In genomic region chr11:34058960-34059359, GRCm38 (mm10) we compare ENCODE assay signal across 30 mouse cellular contexts. TPM values are rescaled to one million over a fixed set of nuclear protein-coding genes. Genes with fewer than 3 reads are reported as not detected.
A peak's percentile ranks its signal among the peaks of the same experiment; 100 is the strongest.
DNase-seq lines count a peak whose midpoint lies in the region; ATAC-seq and TF ChIP-seq lines count a peak whose summit lies in the region.
"Had no signal": no experiment of that assay in that cellular context is flagged by ENCODE, and none has a peak within 500 bp of the region (broad histone marks: within the 10 kb centered on the region; RNA-seq: fewer than 3 reads in every experiment).

No protein-coding gene starts in this region.

- H3K9ac ChIP-seq in MEL (ENCODE audit: control insufficient read depth, low read depth, low read length, poor library complexity, severe bottlenecking): peak overlapping the region; percentile 14
- H3K9ac ChIP-seq in liver, embryonic 12.5 days: no peak overlapping the region
- no peak overlapping the region for H3K9ac ChIP-seq in liver, embryonic 15.5 days
- H3K9ac ChIP-seq in midbrain, embryonic 16.5 days (ENCODE audit: low read depth, low read length): no peak overlapping the region
- H3K9ac ChIP-seq: forebrain, embryonic 13.5 days; heart, embryonic 13.5 days; hindbrain, embryonic 12.5 days; hindbrain, embryonic 15.5 days had no signal

- peaks cover 41 to 62% of the 10 kb centered on the region in 2 experiments for H3K4me1 ChIP-seq in MEL (ENCODE audit: control insufficient read depth in 1 of 2, insufficient read depth in 2 of 2, low read length in 2 of 2)
- H3K4me1 ChIP-seq in liver, embryonic 12.5 days: peaks cover 52% of the 10 kb centered on the region
- peaks cover 39% of the 10 kb centered on the region for H3K4me1 ChIP-seq in liver, embryonic 15.5 days (replicated peaks)
- no peaks in the 10 kb centered on the region for H3K4me1 ChIP-seq in midbrain, embryonic 16.5 days (ENCODE audit: control insufficient read depth, insufficient read depth, low read length)
- peaks cover 4% of the 10 kb centered on the region for H3K4me1 ChIP-seq in midbrain, embryonic 10.5 days
- H3K4me1 ChIP-seq: forebrain, embryonic 13.5 days; hindbrain, embryonic 15.5 days had no signal

- peaks cover 20 to 75% of the 10 kb centered on the region in 2 experiments for H3K36me3 ChIP-seq in MEL (ENCODE audit: control insufficient read depth in 1 of 2, insufficient read depth in 2 of 2, low read length in 2 of 2)
- H3K36me3 ChIP-seq in liver, embryonic 12.5 days: no peaks in the 10 kb centered on the region
- H3K36me3 ChIP-seq in liver, embryonic 15.5 days (replicated peaks): no peaks in the 10 kb centered on the region
- no peaks in the 10 kb centered on the region for H3K36me3 ChIP-seq in midbrain, embryonic 16.5 days (ENCODE audit: control insufficient read depth, insufficient read depth, low read length)
- no peaks in the 10 kb centered on the region for H3K36me3 ChIP-seq in midbrain, embryonic 10.5 days
- H3K36me3 ChIP-seq: forebrain, embryonic 10.5 days; heart, embryonic 10.5 days; heart, embryonic 13.5 days; hindbrain, embryonic 12.5 days; hindbrain, embryonic 15.5 days had no signal

- no peaks in the 10 kb centered on the region for H3K9me3 ChIP-seq in MEL (replicated peaks; ENCODE audit: insufficient read depth, low read length)
- H3K9me3 ChIP-seq in liver, embryonic 12.5 days (replicated peaks): no peaks in the 10 kb centered on the region
- H3K9me3 ChIP-seq in liver, embryonic 15.5 days (replicated peaks): no peaks in the 10 kb centered on the region
- H3K9me3 ChIP-seq in midbrain, embryonic 16.5 days (replicated peaks; ENCODE audit: control insufficient read depth, low read length, poor library complexity, severe bottlenecking): no peaks in the 10 kb centered on the region
- H3K9me3 ChIP-seq in midbrain, embryonic 10.5 days (replicated peaks): no peaks in the 10 kb centered on the region
- H3K9me3 ChIP-seq: forebrain, embryonic 10.5 days; forebrain, embryonic 13.5 days; heart, embryonic 10.5 days; heart, embryonic 13.5 days; hindbrain, embryonic 12.5 days; hindbrain, embryonic 15.5 days had no signal

- no peaks in the 10 kb centered on the region for H3K27me3 ChIP-seq in MEL (ENCODE audit: control insufficient read depth in 1 of 2, insufficient read depth in 2 of 2, low read length in 2 of 2)
- no peaks in the 10 kb centered on the region for H3K27me3 ChIP-seq in liver, embryonic 12.5 days (replicated peaks)
- no peaks in the 10 kb centered on the region for H3K27me3 ChIP-seq in liver, embryonic 15.5 days
- no peaks in the 10 kb centered on the region for H3K27me3 ChIP-seq in midbrain, embryonic 16.5 days (ENCODE audit: control insufficient read depth, insufficient read depth, low read depth, low read length)
- H3K27me3 ChIP-seq in midbrain, embryonic 10.5 days (ENCODE audit: low read depth, poor library complexity, severe bottlenecking): no peaks in the 10 kb centered on the region
- H3K27me3 ChIP-seq: forebrain, embryonic 13.5 days; heart, embryonic 13.5 days; hindbrain, embryonic 12.5 days; hindbrain, embryonic 15.5 days had no signal

- peak in 1 of 2 experiments; percentile 83; a peak in 3 of 4 replicates for TF ChIP-seq EP300 in MEL (IDR thresholded peaks at IDR 0.05; ENCODE audit: low read depth in 1 of 2, low read length in 2 of 2)

- H3K4me3 ChIP-seq in MEL (ENCODE audit: control insufficient read depth in 1 of 2, insufficient read depth in 1 of 2, low read depth in 2 of 2, low read length in 2 of 2): no peak overlapping the region
- no peak overlapping the region for H3K4me3 ChIP-seq in liver, embryonic 12.5 days
- no peak overlapping the region for H3K4me3 ChIP-seq in liver, embryonic 15.5 days (replicated peaks)
- H3K4me3 ChIP-seq in midbrain, embryonic 16.5 days (ENCODE audit: low read depth, low read length): no peak overlapping the region
- no peak overlapping the region for H3K4me3 ChIP-seq in midbrain, embryonic 10.5 days
- H3K4me3 ChIP-seq: forebrain, embryonic 10.5 days; forebrain, embryonic 13.5 days; heart, adult 2 months; heart, embryonic 10.5 days; heart, embryonic 13.5 days; hindbrain, embryonic 12.5 days; hindbrain, embryonic 15.5 days had no signal

- H3K4me2 ChIP-seq in liver, embryonic 12.5 days: peak overlapping the region; percentile 39
- H3K4me2 ChIP-seq in liver, embryonic 15.5 days: peak overlapping the region; percentile 21; the same call in 1 of the 2 replicates
- no peak overlapping the region for H3K4me2 ChIP-seq in midbrain, embryonic 16.5 days (ENCODE audit: low read length)
- H3K4me2 ChIP-seq: forebrain, embryonic 13.5 days; heart, embryonic 13.5 days; hindbrain, embryonic 12.5 days; hindbrain, embryonic 15.5 days had no signal

- H3K27ac ChIP-seq in MEL (ENCODE audit: control insufficient read depth, low read depth, low read length): peak overlapping the region; percentile 99
- H3K27ac ChIP-seq in liver, embryonic 12.5 days: peak overlapping the region; percentile 69
- no peak overlapping the region; the same call in 1 of the 2 replicates for H3K27ac ChIP-seq in liver, embryonic 15.5 days (replicated peaks)
- no peak overlapping the region for H3K27ac ChIP-seq in midbrain, embryonic 16.5 days (ENCODE audit: low read length)
- H3K27ac ChIP-seq in midbrain, embryonic 10.5 days (replicated peaks): no peak overlapping the region
- H3K27ac ChIP-seq: forebrain, embryonic 10.5 days; forebrain, embryonic 13.5 days; heart, adult 2 months; heart, embryonic 10.5 days; heart, embryonic 13.5 days; hindbrain, embryonic 12.5 days; hindbrain, embryonic 15.5 days had no signal

- peak; percentile 53 for DNase-seq in CD4-positive, CD25-positive, alpha-beta regulatory T cell, adult 2 months (ENCODE audit: low read depth, low spot score)
- DNase-seq in MEL (ENCODE audit: low read depth, low spot score): peak; percentile 88
- no peak for DNase-seq in cerebellum, adult 11 months
- DNase-seq in midbrain, embryonic 10.5 days (ENCODE audit: low spot score): no peak
- DNase-seq: adrenal gland, postnatal 10 days; adrenal gland, postnatal 36 days; B cell, adult 2 months; cerebellum, adult 2 months; gastrocnemius, postnatal 10 days; gastrocnemius, postnatal 36 days; heart, adult 2 months; heart, postnatal 14 days had no signal

- no peak for TF ChIP-seq CTCF in MEL (IDR thresholded peaks at IDR 0.05 in 2 of 3, conservative IDR thresholded peaks at IDR 0.05 in 1 of 3; ENCODE audit: control insufficient read depth in 1 of 3, insufficient read depth in 1 of 3, low read depth in 2 of 3, low read length in 3 of 3, poor library complexity in 1 of 3, severe bottlenecking in 1 of 3)

- TF ChIP-seq RAD21 in MEL (IDR thresholded peaks at IDR 0.05; ENCODE audit: low read depth, low read length): no peak

- WGBS in liver, embryonic 12.5 days (ENCODE audit: insufficient replicate concordance): 23% methylated on average over 6 of the region's 6 CpGs
- WGBS in liver, embryonic 15.5 days (ENCODE audit: insufficient replicate concordance): 29% methylated on average over 6 of the region's 6 CpGs
- WGBS in midbrain, embryonic 16.5 days: 90% methylated on average over 6 of the region's 6 CpGs
- 90% methylated on average over 6 of the region's 6 CpGs for WGBS in midbrain, embryonic 10.5 days

- H3K79me2 ChIP-seq in MEL (ENCODE audit: control insufficient read depth, insufficient read depth, low read length, poor library complexity): no peaks in the 10 kb centered on the region; the same call in 1 of the 2 replicates

- TF ChIP-seq POLR2A in MEL (IDR thresholded peaks at IDR 0.05; ENCODE audit: control insufficient read depth in 1 of 2, insufficient read depth in 1 of 2, low read depth in 1 of 2, low read length in 2 of 2, poor library complexity in 1 of 2): peak in 1 of 2 experiments; percentile 15; a peak in 1 of 4 replicates

- ATAC-seq in liver, embryonic 12.5 days: peak; percentile 51; the same call in 1 of the 2 replicates
- 0 out of 2 replicates have a peak, but pooled peaks have one; percentile 40 for ATAC-seq in liver, embryonic 15.5 days (ENCODE audit: insufficient read depth)
- ATAC-seq in midbrain, embryonic 16.5 days: no peak
- ATAC-seq: forebrain, embryonic 13.5 days; forebrain, embryonic 16.5 days; Patski had no signal

TF ChIP-seq in MEL, 35 proteins besides CTCF, POLR2A, EP300 and RAD21:
- TF ChIP-seq ZNF384 (IDR thresholded peaks at IDR 0.05; ENCODE audit: low read depth, low read length): no peak
- TF ChIP-seq ETS1 (IDR thresholded peaks at IDR 0.05; ENCODE audit: low read depth, low read length): peak; percentile 77
- peak; percentile 58; the same call in 1 of the 2 replicates for TF ChIP-seq TAL1 (IDR thresholded peaks at IDR 0.05; ENCODE audit: low read length)
- peak; percentile 48; the same call in 1 of the 2 replicates for TF ChIP-seq TBP (IDR thresholded peaks at IDR 0.05; ENCODE audit: low read depth, low read length)
- no peak for TF ChIP-seq ZC3H11A (IDR thresholded peaks at IDR 0.05; ENCODE audit: low read depth, low read length)
- TF ChIP-seq GATA1 (IDR thresholded peaks at IDR 0.05; ENCODE audit: low read depth, low read length): peak; percentile 84
- TF ChIP-seq TCF12 (IDR thresholded peaks at IDR 0.05; ENCODE audit: low read depth, low read length): peak; percentile 88
- no peak for TF ChIP-seq MYC (IDR thresholded peaks at IDR 0.05; ENCODE audit: low read depth, low read length)
- TF ChIP-seq USF1 (IDR thresholded peaks at IDR 0.05; ENCODE audit: low read depth, low read length): no peak

RNA-seq across cellular contexts. Expression of gene Lcp2, which starts 12.2 kb away (rescaled TPM):
- total RNA-seq in MEL (2012; rRNA removed): 52.3 and 55.7 TPM in 2 replicates
- polyA plus RNA-seq in MEL (2012; ENCODE audit: insufficient read depth in 1 of 2, insufficient read length in 2 of 2, low read depth in 1 of 2, low replicate concordance in 2 of 2, missing spikeins in 1 of 2): 10 to 100 TPM; 66.4 to 70.0 TPM
- 10.5 and 11.5 TPM in 2 replicates for polyA plus RNA-seq in liver, embryonic 12.5 days (2016; fragmentation: Nextera tagmentation; extraction: Ambion mirVana)
- polyA plus RNA-seq in liver, embryonic 15.5 days (2015; fragmentation: Nextera tagmentation; extraction: Ambion mirVana): 8.1 and 10.0 TPM in 2 replicates
- polyA plus RNA-seq in midbrain, embryonic 16.5 days (2015; fragmentation: Nextera tagmentation; extraction: Ambion mirVana): 2.5 and 3.2 TPM in 2 replicates
- polyA plus RNA-seq in midbrain, embryonic 10.5 days (2016; fragmentation: Nextera tagmentation; extraction: Ambion mirVana): 1.8 and 2.6 TPM in 2 replicates
- polyA plus RNA-seq: Patski had no signal

RNA-seq across cellular contexts. Expression of gene 4930469K13Rik, which starts 39.4 kb away (rescaled TPM):
- total RNA-seq in MEL (2012; rRNA removed): 0.23 TPM in 1 of 2 replicates, not detected in the other
- polyA plus RNA-seq in MEL (2012; ENCODE audit: insufficient read depth in 1 of 2, insufficient read length in 2 of 2, low read depth in 1 of 2, low replicate concordance in 2 of 2, missing spikeins in 1 of 2): under 1 TPM in 1 of 2 experiments, not detected in 1; 0.29 TPM
- polyA plus RNA-seq in liver, embryonic 12.5 days (2016; fragmentation: Nextera tagmentation; extraction: Ambion mirVana): not detected in 2 replicates
- polyA plus RNA-seq in liver, embryonic 15.5 days (2015; fragmentation: Nextera tagmentation; extraction: Ambion mirVana): not detected in 2 replicates
- polyA plus RNA-seq in midbrain, embryonic 16.5 days (2015; fragmentation: Nextera tagmentation; extraction: Ambion mirVana): not detected in 2 replicates
- polyA plus RNA-seq in midbrain, embryonic 10.5 days (2016; fragmentation: Nextera tagmentation; extraction: Ambion mirVana): not detected in 2 replicates
- total RNA-seq: adrenal gland, adult 18-20 months; adrenal gland, postnatal 10 days; adrenal gland, postnatal 36 days; ES-E14; gastrocnemius, adult 18-20 months; gastrocnemius, postnatal 10 days; gastrocnemius, postnatal 36 days; granulocyte monocyte progenitor cell, adult 5-6 weeks; heart, adult 2 months; heart, postnatal 14 days; hematopoietic stem cell, adult 5-6 weeks had no signal
- polyA plus RNA-seq: cerebellum, adult 2 months; embryonic facial prominence, embryonic 11.5 days; forebrain, embryonic 10.5 days; forebrain, embryonic 13.5 days; forebrain, embryonic 16.5 days; heart, adult 2 months; heart, embryonic 10.5 days; heart, embryonic 13.5 days; heart, embryonic 16.5 days; Patski had no signal

Comparison
In these comparisons a context has a peak if more than half of its experiments do, and no peak if none do; other contexts are left out.
1. H3K27ac ChIP-seq: peak in MEL (single experiment) and liver, embryonic 12.5 days (single experiment); none in liver, embryonic 15.5 days (single experiment), midbrain, embryonic 16.5 days (single experiment) and midbrain, embryonic 10.5 days (single experiment).
2. DNase-seq: peak in CD4-positive, CD25-positive, alpha-beta regulatory T cell, adult 2 months (single experiment) and MEL (single experiment); none in cerebellum, adult 11 months (single experiment) and midbrain, embryonic 10.5 days (single experiment).